Mouse (Mus musculus): Measurements from ENCODE around the gene Fzr1. TPM values are rescaled to one million over a fixed set of nuclear protein-coding genes. Genes with fewer than 3 reads are reported as not detected.

Gene Fzr1
- total and polyA plus RNA-seq, 3 experiments = 20.7 to 115 TPM; not detected in 1

DNA sequence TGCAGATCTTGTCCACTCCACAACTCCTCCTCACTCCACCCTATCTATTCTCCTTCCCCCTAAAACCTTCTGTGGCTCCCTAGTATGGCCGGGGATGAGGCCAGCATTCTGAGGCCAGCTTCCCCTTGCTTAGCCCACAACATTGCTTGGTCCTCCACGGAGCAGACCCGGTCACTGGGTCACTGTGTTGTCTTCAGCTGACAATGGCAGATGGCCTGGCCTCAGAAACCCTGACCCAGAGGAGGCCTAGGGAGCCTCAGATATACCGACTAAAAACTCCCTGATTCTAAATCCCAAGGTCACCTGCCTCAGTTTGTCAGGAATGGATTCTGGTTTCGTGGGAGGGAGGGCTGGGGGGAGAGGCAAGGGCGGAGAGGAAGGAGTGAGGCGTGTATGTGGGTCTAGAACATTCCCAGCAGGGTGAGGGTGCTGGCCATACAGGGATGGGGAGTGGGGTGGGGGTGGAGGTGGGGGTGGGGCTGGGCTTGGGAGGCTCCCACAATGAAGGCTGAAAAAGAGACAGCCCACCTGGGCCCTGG is 24.0 kb upstream of the Fzr1 start:
- Histone ChIP-seq H3K4me3 (ENCODE audit: control insufficient read depth in 1 of 2, insufficient read depth in 1 of 2, low read depth in 2 of 2, low read length in 2 of 2) (no peak overlapping the region), H3K27ac (ENCODE audit: control insufficient read depth, low read depth, low read length) (no peak overlapping the region), H3K9ac (ENCODE audit: control insufficient read depth, low read depth, low read length, poor library complexity, severe bottlenecking) (no peak overlapping the region), H3K9me3 (replicated peaks; ENCODE audit: insufficient read depth, low read length) (no peaks in the 10 kb centered on the region), H3K79me2 (ENCODE audit: control insufficient read depth, insufficient read depth, low read length, poor library complexity) (no peaks in the 10 kb centered on the region), H3K36me3 (ENCODE audit: control insufficient read depth in 1 of 2, insufficient read depth in 2 of 2, low read length in 2 of 2) (peaks cover 0 to 7% of the 10 kb centered on the region in 2 experiments; a peak in 2 of 4 replicates), H3K4me1 (ENCODE audit: control insufficient read depth in 1 of 2, insufficient read depth in 2 of 2, low read length in 2 of 2) (peaks cover 0 to 14% of the 10 kb centered on the region in 2 experiments; a peak in 2 of 4 replicates), H3K27me3 (ENCODE audit: control insufficient read depth in 1 of 2, insufficient read depth in 2 of 2, low read length in 2 of 2) (no peaks in the 10 kb centered on the region)
- TF ChIP-seq NRF1 (IDR thresholded peaks at IDR 0.05; ENCODE audit: insufficient read depth, low read depth, low read length, poor library complexity, severe bottlenecking) = no peak
- TF ChIP-seq CHD2 (IDR thresholded peaks at IDR 0.05; ENCODE audit: low read length) = no peak
- TF ChIP-seq RAD21 (IDR thresholded peaks at IDR 0.05; ENCODE audit: low read depth, low read length) = no peak
- no peak for TF ChIP-seq ETS1 (IDR thresholded peaks at IDR 0.05; ENCODE audit: low read depth, low read length)
- no peak for TF ChIP-seq KAT2A (conservative IDR thresholded peaks at IDR 0.05; ENCODE audit: low read depth, low read length)
- no peak for TF ChIP-seq HCFC1 (IDR thresholded peaks at IDR 0.05; ENCODE audit: low read depth, low read length)
- no peak for DNase-seq (ENCODE audit: low read depth, low spot score)

DNA sequence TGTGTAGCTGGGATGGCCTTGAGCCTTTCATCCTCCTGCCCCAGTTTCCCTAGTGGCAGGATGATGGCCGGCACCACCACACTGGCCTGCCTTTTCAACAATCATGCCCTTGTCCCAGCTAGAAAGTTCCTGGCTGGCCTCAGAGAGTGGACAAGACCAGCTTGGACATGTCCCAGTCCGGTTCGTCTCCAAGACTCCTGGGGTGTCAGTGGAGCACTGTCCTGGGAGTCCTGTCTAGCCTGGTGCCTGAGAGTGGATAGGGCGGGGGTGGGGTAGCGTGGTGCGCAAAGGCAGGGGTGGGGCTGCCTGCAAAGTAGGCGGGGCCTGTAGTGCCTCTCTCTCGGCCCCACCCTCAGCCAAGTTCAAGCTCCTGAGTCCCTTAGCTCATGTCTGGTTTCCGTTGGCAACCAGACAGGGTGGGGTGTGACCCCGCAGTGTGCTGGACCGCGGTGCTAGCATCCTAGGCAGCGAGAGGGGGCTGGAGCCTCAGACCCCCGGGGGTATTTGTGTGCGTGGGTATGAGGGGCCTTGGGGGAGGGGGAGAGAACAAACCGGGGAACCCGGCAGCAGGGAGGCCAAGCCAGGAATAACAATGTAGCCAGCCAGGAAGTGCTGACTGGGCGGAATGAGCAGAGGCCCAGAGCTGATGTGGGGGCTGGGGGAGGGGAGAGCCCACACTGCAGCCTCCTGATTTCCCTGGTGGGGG is 23.4 kb upstream of the Fzr1 start:
- Histone ChIP-seq H3K27ac (ENCODE audit: control insufficient read depth, low read depth, low read length) (no peak overlapping the region), H3K36me3 (ENCODE audit: control insufficient read depth in 1 of 2, insufficient read depth in 2 of 2, low read length in 2 of 2) (peaks cover 0 to 4% of the 10 kb centered on the region in 2 experiments; a peak in 2 of 4 replicates), H3K9ac (ENCODE audit: control insufficient read depth, low read depth, low read length, poor library complexity, severe bottlenecking) (no peak overlapping the region), H3K4me3 (ENCODE audit: control insufficient read depth in 1 of 2, insufficient read depth in 1 of 2, low read depth in 2 of 2, low read length in 2 of 2) (no peak overlapping the region), H3K79me2 (ENCODE audit: control insufficient read depth, insufficient read depth, low read length, poor library complexity) (no peaks in the 10 kb centered on the region), H3K27me3 (ENCODE audit: control insufficient read depth in 1 of 2, insufficient read depth in 2 of 2, low read length in 2 of 2) (no peaks in the 10 kb centered on the region), H3K4me1 (ENCODE audit: control insufficient read depth in 1 of 2, insufficient read depth in 2 of 2, low read length in 2 of 2) (peaks cover 0 to 9% of the 10 kb centered on the region in 2 experiments; a peak in 2 of 4 replicates), H3K9me3 (replicated peaks; ENCODE audit: insufficient read depth, low read length) (no peaks in the 10 kb centered on the region)
- TF ChIP-seq POLR2AphosphoS5 (IDR thresholded peaks at IDR 0.05; ENCODE audit: borderline replicate concordance, low read depth, low read length) = no peak
- no peak for TF ChIP-seq MEF2A (IDR thresholded peaks at IDR 0.05; ENCODE audit: extremely low read depth, insufficient replicate concordance, low read depth, low read length, poor library complexity, severe bottlenecking)
- TF ChIP-seq POLR2AphosphoS2 (IDR thresholded peaks at IDR 0.05; ENCODE audit: low read length) = no peak
- TF ChIP-seq SMC3 (IDR thresholded peaks at IDR 0.05; ENCODE audit: low read depth, low read length) = no peak
- TF ChIP-seq ZNF384 (IDR thresholded peaks at IDR 0.05; ENCODE audit: low read depth, low read length) = no peak
- no peak for TF ChIP-seq NELFE (IDR thresholded peaks at IDR 0.05; ENCODE audit: low read depth, low read length)
- no peak for TF ChIP-seq ETS1 (IDR thresholded peaks at IDR 0.05; ENCODE audit: low read depth, low read length)
- no peak for TF ChIP-seq TAL1 (IDR thresholded peaks at IDR 0.05; ENCODE audit: low read length)
- TF ChIP-seq TBP (IDR thresholded peaks at IDR 0.05; ENCODE audit: low read depth, low read length) = no peak
- no peak for TF ChIP-seq ELF1 (IDR thresholded peaks at IDR 0.05; ENCODE audit: low read depth, low read length)
- no peak for TF ChIP-seq NRF1 (IDR thresholded peaks at IDR 0.05; ENCODE audit: insufficient read depth, low read depth, low read length, poor library complexity, severe bottlenecking)
- no peak for TF ChIP-seq KAT2A (conservative IDR thresholded peaks at IDR 0.05; ENCODE audit: low read depth, low read length)
- TF ChIP-seq MYC (IDR thresholded peaks at IDR 0.05; ENCODE audit: low read depth, low read length) = no peak
- no peak for TF ChIP-seq RCOR1 (IDR thresholded peaks at IDR 0.05; ENCODE audit: low read depth, low read length)
- TF ChIP-seq MAZ (IDR thresholded peaks at IDR 0.05; ENCODE audit: low read depth, low read length) = no peak
- no peak for TF ChIP-seq ZMIZ1 (IDR thresholded peaks at IDR 0.05; ENCODE audit: low read depth, low read length)
- no peak for TF ChIP-seq MYB (IDR thresholded peaks at IDR 0.05; ENCODE audit: low read depth, low read length)
- no peak for TF ChIP-seq MAFK (IDR thresholded peaks at IDR 0.05; ENCODE audit: borderline replicate concordance, low read depth, low read length)
- no peak for TF ChIP-seq EP300 (IDR thresholded peaks at IDR 0.05; ENCODE audit: low read depth in 1 of 2, low read length in 2 of 2)
- no peak for DNase-seq (ENCODE audit: low read depth, low spot score)

All from MEL (cell line).